Comparison of ENCODE assay signal across 9 mouse cellular contexts in genomic region chr14:120224202-120224846, GRCm38 (mm10). TPM values are rescaled to one million over a fixed set of nuclear protein-coding genes. Genes with fewer than 3 reads are reported as not detected.
DNase-seq lines count a peak whose midpoint lies in the region; ATAC-seq and TF ChIP-seq lines count a peak whose summit lies in the region.
"Had no signal": no experiment of that assay in that cellular context is flagged by ENCODE, and none has a peak within 500 bp of the region (broad histone marks: within the 10 kb centered on the region; RNA-seq: fewer than 3 reads in every experiment).

No protein-coding gene starts in this region.

- TF ChIP-seq POLR2A in limb, embryonic 14.5 days (IDR thresholded peaks at IDR 0.05; ENCODE audit: borderline replicate concordance, extremely low read depth, insufficient read depth, insufficient read length) = no peak

- no peaks in the 10 kb centered on the region for H3K27me3 ChIP-seq in midbrain, embryonic 11.5 days (ENCODE audit: control insufficient read depth, insufficient read depth, low read length)
- H3K27me3 ChIP-seq in midbrain, embryonic 10.5 days (ENCODE audit: low read depth, poor library complexity, severe bottlenecking) = no peaks in the 10 kb centered on the region
- no peaks in the 10 kb centered on the region for H3K27me3 ChIP-seq in limb, embryonic 14.5 days (ENCODE audit: control insufficient read depth, insufficient read depth, low read length)
- H3K27me3 ChIP-seq in stomach, embryonic 16.5 days (ENCODE audit: control insufficient read depth, insufficient read depth, low read length) = no peaks in the 10 kb centered on the region

- no peak overlapping the region for H3K4me3 ChIP-seq in midbrain, embryonic 11.5 days (ENCODE audit: low read depth, low read length)
- no peak overlapping the region for H3K4me3 ChIP-seq in midbrain, embryonic 10.5 days
- H3K4me3 ChIP-seq in limb, embryonic 14.5 days (replicated peaks; ENCODE audit: low read length) = no peak overlapping the region
- H3K4me3 ChIP-seq in stomach, embryonic 16.5 days (replicated peaks; ENCODE audit: low read length) = no peak overlapping the region

- DNase-seq in embryo, embryonic 10.5 days (ENCODE audit: low spot score) = peak; percentile 28
- DNase-seq in embryo, embryonic 9.5 days (ENCODE audit: extremely low spot score) = no peak
- no peak for DNase-seq in midbrain, embryonic 11.5 days (ENCODE audit: low spot score, missing footprints)
- no peak for DNase-seq in midbrain, embryonic 10.5 days (ENCODE audit: low spot score)
- peak; percentile 75 for DNase-seq in limb, embryonic 14.5 days (ENCODE audit: low spot score)
- DNase-seq in c-Kit-positive CD71-positive TER-119-positive erythroid progenitor cells, embryonic 14.5 days (ENCODE audit: low spot score) = no peak
- no peak for DNase-seq in ovary, postnatal 10 days (ENCODE audit: low spot score)
- DNase-seq: layer of hippocampus, postnatal 36 days had no signal

- H3K36me3 ChIP-seq in midbrain, embryonic 11.5 days (ENCODE audit: control insufficient read depth, insufficient read depth, low read length) = no peaks in the 10 kb centered on the region
- no peaks in the 10 kb centered on the region for H3K36me3 ChIP-seq in midbrain, embryonic 10.5 days
- H3K36me3 ChIP-seq in limb, embryonic 14.5 days (ENCODE audit: control insufficient read depth, insufficient read depth, low read length) = no peaks in the 10 kb centered on the region
- H3K36me3 ChIP-seq in stomach, embryonic 16.5 days (ENCODE audit: control insufficient read depth, insufficient read depth, low read length) = no peaks in the 10 kb centered on the region

- 60% methylated on average over 6 of the region's 6 CpGs for WGBS in midbrain, embryonic 11.5 days
- WGBS in midbrain, embryonic 10.5 days = 68% methylated on average over 6 of the region's 6 CpGs
- 43% methylated on average over 6 of the region's 6 CpGs for WGBS in limb, embryonic 14.5 days
- 48% methylated on average over 6 of the region's 6 CpGs for WGBS in stomach, embryonic 16.5 days

- no peak overlapping the region for H3K4me2 ChIP-seq in midbrain, embryonic 11.5 days
- H3K4me2 ChIP-seq in limb, embryonic 14.5 days (replicated peaks; ENCODE audit: low read depth, low read length, severe bottlenecking) = no peak overlapping the region
- H3K4me2 ChIP-seq in stomach, embryonic 16.5 days (ENCODE audit: low read depth, low read length) = no peak overlapping the region; the same call in 1 of the 2 replicates

- no peaks in the 10 kb centered on the region for H3K4me1 ChIP-seq in midbrain, embryonic 11.5 days (ENCODE audit: control insufficient read depth, insufficient read depth, low read length)
- peaks cover 14% of the 10 kb centered on the region for H3K4me1 ChIP-seq in midbrain, embryonic 10.5 days
- 0 out of 2 replicates have a peak, but pooled peaks cover 8% of the 10 kb centered on the region for H3K4me1 ChIP-seq in limb, embryonic 14.5 days (ENCODE audit: control insufficient read depth, insufficient read depth, low read length)
- no peaks in the 10 kb centered on the region; the same call in 1 of the 2 replicates for H3K4me1 ChIP-seq in stomach, embryonic 16.5 days (ENCODE audit: control insufficient read depth, insufficient read depth, low read length)

- ATAC-seq in midbrain, embryonic 11.5 days (ENCODE audit: low FRiP score) = peak; percentile 74
- ATAC-seq in limb, embryonic 14.5 days (ENCODE audit: low FRiP score, low read depth) = peak; percentile 80
- ATAC-seq in stomach, embryonic 16.5 days (ENCODE audit: insufficient read depth, low FRiP score) = peak; percentile 66; the same call in 1 of the 2 replicates

- no peak overlapping the region for H3K27ac ChIP-seq in midbrain, embryonic 11.5 days (ENCODE audit: low read depth, low read length)
- H3K27ac ChIP-seq in midbrain, embryonic 10.5 days (replicated peaks) = no peak overlapping the region
- no peak overlapping the region for H3K27ac ChIP-seq in limb, embryonic 14.5 days (replicated peaks; ENCODE audit: low read depth, low read length)
- H3K27ac ChIP-seq in stomach, embryonic 16.5 days (ENCODE audit: low read length) = peak overlapping the region; percentile 4; the same call in 1 of the 2 replicates

- peak overlapping the region; percentile 20; the same call in 1 of the 2 replicates for H3K9ac ChIP-seq in midbrain, embryonic 11.5 days (ENCODE audit: low read length)
- no peak overlapping the region for H3K9ac ChIP-seq in limb, embryonic 14.5 days (ENCODE audit: low read depth, low read length, severe bottlenecking)
- H3K9ac ChIP-seq in stomach, embryonic 16.5 days (ENCODE audit: low read length) = no peak overlapping the region

- H3K9me3 ChIP-seq in midbrain, embryonic 11.5 days (ENCODE audit: control insufficient read depth, low read length) = no peaks in the 10 kb centered on the region
- no peaks in the 10 kb centered on the region for H3K9me3 ChIP-seq in midbrain, embryonic 10.5 days (replicated peaks)
- no peaks in the 10 kb centered on the region for H3K9me3 ChIP-seq in limb, embryonic 14.5 days (ENCODE audit: control insufficient read depth, low read length)
- H3K9me3 ChIP-seq in stomach, embryonic 16.5 days (replicated peaks; ENCODE audit: control insufficient read depth, low read length) = 0 out of 2 replicates have a peak, but pooled peaks cover 3% of the 10 kb centered on the region

RNA-seq across cellular contexts. Expression of gene Mbnl2, which starts 51.1 kb away (rescaled TPM):
- 36.4 and 40.8 TPM in 2 replicates for polyA plus RNA-seq in midbrain, embryonic 11.5 days (2014; fragmentation: Nextera tagmentation; extraction: Ambion mirVana)
- polyA plus RNA-seq in midbrain, embryonic 10.5 days (2016; fragmentation: Nextera tagmentation; extraction: Ambion mirVana) = 24.0 and 30.5 TPM in 2 replicates
- polyA plus RNA-seq in limb, embryonic 14.5 days (2012; rRNA removed) = 109 and 116 TPM in 2 replicates
- 160 and 161 TPM in 2 replicates for polyA plus RNA-seq in limb, embryonic 14.5 days (2014; fragmentation: Nextera tagmentation; extraction: Ambion mirVana)
- polyA plus RNA-seq in stomach, embryonic 16.5 days (2015; fragmentation: Nextera tagmentation; extraction: Ambion mirVana) = 131 and 136 TPM in 2 replicates

Comparison
In these comparisons a context has a peak if more than half of its experiments do, and no peak if none do; other contexts are left out.
1. DNase-seq: peak in embryo, embryonic 10.5 days (single experiment) and limb, embryonic 14.5 days (single experiment); none in embryo, embryonic 9.5 days (single experiment), midbrain, embryonic 11.5 days (single experiment), midbrain, embryonic 10.5 days (single experiment), c-Kit-positive CD71-positive TER-119-positive erythroid progenitor cells, embryonic 14.5 days (single experiment) and ovary, postnatal 10 days (single experiment).
2. Peak in every context shown above with its lines, with median percentiles within 50 percentile points of each other: ATAC-seq.